Mouse (Mus musculus): ENCODE data around the gene Sap30l.
"Not testable (repeated sequence)": the region's sequence is repeated elsewhere in the genome, so short reads cannot be mapped to it uniquely, and the experiment has no call there.

The Sap30l gene

DNA sequence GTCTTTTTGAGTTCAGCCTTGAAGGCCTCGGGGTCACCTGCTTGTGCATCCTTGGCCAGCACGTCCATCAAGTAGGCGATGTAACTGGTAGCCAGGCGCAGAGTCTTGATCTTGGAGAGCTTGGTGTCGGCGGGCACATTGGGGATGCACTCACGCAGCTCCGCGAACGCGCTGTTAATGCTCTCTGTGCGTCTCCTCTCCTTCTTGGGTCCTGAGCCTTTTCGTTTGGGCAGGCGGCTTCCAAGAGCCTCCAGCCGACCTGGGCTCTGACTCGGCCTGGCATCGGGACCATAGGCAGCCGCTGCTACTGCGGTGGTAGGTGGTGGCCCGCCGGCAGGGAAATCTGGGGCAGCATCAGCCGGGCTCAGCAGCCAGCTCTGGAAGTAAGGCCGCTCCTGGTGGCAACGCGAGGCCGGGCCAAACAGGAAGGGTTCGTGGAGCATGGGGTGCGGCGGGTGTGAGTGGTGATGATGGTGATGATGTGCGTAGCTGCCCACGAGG is 29.9 kb downstream of the Sap30l start:
- DNase-seq (ENCODE audit: low spot score in 2 of 2), result no peak

DNA sequence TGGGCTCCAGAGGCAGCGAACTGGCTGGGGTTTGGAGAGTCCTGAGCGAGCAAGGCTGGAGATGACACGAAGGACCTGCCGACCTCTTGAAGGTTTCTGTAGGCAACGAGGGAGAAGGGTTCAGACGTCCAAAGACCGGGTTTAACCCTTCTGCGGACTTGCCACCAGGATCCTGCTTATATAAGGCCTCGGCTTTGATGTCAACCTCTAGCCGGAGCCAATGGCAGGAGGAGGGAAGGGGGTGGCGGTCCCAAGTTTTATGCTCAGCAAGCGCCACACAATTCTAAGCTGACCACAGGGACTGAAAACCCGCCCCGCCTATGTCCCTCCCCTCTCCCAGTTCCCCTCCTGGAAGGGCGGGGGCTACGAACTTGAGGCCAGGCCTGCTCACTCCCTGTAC is 30.4 kb downstream of the Sap30l start:
- no peak for DNase-seq (ENCODE audit: low spot score in 2 of 2)

DNA sequence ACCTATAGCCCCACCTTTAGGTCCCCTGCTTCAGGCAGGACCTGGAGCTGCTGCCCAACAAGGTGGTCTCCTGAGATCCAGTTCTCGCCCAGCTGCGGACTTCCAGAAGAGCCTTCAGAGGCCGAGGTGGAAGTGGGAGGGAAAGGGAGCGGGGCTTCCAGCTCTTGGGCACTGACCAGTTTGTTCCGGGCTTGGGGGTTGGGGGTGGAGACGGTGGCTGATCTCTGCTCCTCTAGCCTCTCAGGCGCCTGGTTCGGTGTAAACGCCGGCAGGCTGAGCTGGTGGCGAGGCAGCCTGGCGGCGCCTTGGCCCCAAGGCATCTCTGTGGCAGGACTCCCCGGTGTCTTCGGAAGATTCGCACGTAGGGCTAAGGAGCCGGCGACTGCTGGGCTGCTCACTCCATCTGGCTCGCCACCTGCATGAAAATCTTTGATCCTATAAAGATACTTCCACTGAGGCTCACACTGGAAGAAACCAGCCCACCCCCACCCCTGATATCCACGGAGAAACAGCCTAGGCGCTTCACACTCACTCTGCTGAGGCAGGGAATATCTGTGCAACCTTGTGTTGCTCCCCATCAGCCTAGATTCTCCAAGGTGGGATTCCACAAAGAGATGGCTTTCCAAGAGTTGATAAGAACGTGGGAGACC is 31.2 kb downstream of the Sap30l start, which contains the start of gene Hand1:
TSS of gene Hand1 (minus strand) at position 267 of the 650 bp plus-strand sequence.
- DNase-seq (ENCODE audit: low spot score in 2 of 2), result no peak

GRCm38 (mm10) chr11:57833296-57833977 is 32.0 kb downstream of the Sap30l start:
- no peak for DNase-seq (ENCODE audit: low spot score in 2 of 2)

GRCm38 (mm10) chr11:57834031-57834430 is 32.6 kb downstream of the Sap30l start:
- DNase-seq (ENCODE audit: low spot score in 2 of 2), result no peak

- no peak for DNase-seq (ENCODE audit: low spot score in 2 of 2)
These were observed 33.9 kb downstream of the Sap30l start for GRCm38 (mm10) chr11:57835331-57835730.

DNA sequence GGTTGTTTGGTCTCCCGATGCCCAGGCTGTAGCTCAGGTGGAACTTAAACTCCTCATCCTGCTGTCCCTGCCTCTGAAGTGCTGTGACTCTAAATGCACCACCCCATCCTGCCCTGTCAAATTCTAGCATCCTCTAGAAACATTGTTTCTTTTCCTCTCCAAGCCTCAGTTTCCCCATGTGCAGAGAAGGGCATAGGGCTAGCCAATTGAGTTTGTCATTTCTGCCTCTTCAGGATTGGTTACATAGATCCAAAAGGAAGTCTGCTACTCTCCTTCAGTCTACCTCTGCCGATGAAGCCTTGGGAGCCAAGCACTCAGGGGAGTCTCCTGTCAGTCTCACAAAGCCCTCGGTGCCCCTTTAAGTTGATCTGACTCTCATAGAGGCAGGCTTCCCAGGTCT is 34.5 kb downstream of the Sap30l start:
- no peak for DNase-seq (ENCODE audit: low spot score in 2 of 2)

DNA sequence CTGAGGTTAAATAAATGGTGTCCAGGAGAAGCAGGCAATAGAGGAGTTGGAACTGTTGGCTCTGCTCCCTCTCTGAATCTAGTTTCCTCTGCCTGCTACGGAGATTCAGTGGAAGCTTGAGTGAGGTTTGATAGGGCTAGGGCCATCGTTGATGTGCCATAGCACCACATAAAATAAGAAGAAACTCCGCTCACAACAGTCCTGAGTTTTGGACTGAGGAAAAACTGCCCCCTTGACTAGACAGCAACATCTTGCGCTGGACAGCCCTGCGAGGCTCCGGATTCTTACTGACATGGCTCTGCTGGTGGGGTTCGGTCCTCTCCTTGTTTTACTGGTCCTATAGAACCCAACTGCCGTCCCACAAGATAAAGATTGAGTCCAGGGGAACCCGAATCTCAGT is 35.0 kb downstream of the Sap30l start:
- DNase-seq (ENCODE audit: low spot score in 2 of 2), result no peak

DNA sequence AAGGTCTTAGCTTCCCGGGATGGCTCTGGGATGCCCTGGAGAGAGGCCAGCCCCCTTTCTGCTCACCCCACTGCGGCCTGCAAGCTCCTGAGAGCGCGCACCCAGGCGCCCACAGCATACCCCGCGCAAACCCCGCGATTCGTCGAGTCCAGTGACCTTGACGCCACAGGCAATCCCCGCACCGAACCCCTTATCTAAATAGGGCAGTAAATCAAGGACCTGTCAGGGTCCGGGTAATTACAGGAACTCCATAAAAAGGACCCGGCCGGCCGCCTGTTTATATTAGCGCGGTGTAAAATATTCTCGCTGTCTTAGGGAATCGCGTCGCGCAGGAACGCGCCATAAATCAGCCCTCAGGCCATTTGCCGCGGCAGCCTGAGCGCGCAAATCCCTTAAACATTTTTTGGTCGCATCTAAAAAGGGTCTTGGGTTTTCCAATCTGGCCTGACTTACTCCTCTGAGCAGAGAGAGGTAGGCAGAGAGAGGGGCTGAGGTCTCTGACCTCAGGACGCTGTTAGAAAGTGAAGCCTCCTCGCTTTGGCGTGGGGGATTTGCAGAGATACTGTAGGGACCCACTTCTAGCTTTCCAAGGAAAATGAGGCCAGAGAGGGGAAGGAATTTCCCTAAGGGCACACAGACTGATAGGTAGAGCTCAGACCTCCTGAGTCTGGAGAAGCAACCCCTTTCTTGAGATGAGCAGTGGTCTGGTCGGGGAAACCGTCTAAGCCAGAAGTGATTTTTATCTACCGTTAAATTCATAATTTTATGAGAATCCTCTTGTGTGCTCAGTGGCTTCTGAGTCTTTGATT is 35.6 kb downstream of the Sap30l start:
- DNase-seq (ENCODE audit: low spot score in 2 of 2), result no peak

GRCm38 (mm10) chr11:57837861-57838680 is 36.6 kb downstream of the Sap30l start:
- DNase-seq (ENCODE audit: low spot score in 2 of 2), result no peak

DNA sequence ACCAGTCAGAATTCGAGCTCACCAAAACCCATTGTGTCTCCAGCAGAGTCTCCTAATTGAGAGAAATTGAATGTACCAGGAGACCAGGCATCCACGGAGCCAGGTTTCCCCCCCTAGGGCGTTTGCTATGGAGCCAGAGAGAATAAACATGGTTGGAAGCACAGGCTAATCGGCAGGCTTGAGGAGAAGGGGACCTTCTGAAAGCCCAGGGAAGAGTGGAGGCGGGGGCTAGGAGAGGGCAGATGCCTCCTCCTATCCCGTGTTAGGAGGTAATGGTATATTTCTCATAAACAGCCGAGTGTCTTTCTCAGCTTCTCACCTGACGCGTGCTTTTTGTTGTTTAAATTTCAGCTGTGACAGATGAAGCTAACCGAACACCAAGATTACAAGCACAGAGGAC is 39.5 kb downstream of the Sap30l start:
- no peak for DNase-seq (ENCODE audit: low spot score in 2 of 2)

GRCm38 (mm10) chr11:57841391-57841790 is 40.0 kb downstream of the Sap30l start:
- DNase-seq (ENCODE audit: low spot score in 2 of 2), result no peak

DNA sequence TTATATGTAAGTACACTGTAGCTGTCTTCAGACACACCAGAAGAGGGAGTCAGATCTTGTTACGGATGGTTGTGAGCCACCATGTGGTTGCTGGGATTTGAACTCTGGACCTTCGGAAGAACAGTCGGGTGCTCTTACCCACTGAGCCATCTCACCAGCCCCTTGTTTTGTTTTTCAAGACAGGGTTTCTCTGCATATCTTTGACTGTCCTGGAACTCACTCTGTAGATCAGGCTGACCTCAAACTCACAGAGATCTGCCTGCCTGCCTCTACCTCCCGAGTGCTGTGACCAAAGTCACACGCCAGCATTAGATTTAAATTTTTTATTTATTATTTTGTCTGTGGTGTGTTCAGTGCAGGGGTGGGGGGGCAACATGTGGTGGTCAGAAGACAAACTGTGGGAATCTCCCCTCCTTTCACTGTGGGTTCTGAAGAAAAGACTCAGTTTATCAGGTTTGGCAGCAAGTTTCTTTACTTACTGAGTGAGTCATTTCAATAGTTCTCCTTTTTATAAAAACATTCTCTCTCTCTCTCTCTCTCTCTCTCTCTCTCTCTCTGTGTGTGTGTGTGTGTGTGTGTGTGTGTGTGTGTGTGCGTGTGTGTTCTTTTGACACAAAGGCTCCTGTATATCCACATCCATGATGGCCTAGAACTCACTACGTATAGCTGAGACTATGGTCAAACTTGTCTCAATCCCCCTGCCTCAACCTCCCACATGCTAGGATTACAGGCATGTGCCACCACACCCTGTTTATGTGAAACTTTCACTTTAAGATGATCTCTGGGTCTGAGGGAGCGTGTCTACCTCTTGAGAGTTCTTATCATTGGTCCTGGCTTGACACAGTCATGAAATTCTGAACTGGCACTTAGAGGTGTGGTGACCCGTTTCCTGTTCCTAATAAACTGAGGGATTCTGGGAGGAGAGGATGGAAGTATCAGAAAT is 45.3 kb downstream of the Sap30l start:
- DNase-seq (ENCODE audit: low spot score in 2 of 2), result not testable (repeated sequence)

DNA sequence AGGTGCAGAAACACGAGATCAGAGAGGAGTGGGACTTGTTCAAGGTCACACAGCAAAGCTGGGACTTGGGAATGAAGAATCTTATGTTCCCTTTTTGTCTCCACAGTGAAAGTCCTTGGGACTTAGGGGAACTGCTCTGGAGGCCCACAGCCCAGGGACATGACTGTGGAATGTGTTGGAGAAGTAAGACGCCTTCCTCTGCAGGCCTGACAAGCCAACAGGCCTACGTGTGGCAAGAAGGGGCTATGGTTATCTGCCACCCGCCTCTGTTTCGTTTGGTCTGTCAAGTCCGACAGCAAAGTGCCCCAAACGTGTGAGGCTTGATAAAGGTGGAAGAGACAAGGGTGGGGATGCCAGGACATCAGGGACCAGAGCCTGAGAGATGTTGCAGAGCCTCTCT is 46.0 kb downstream of the Sap30l start:
- DNase-seq (ENCODE audit: low spot score in 2 of 2), result no peak

- DNase-seq (ENCODE audit: low spot score in 2 of 2), result no peak
These were observed 48.9 kb downstream of the Sap30l start for GRCm38 (mm10) chr11:57850298-57850697.

GRCm38 (mm10) chr11:57850931-57851330 is 49.5 kb downstream of the Sap30l start:
- DNase-seq (ENCODE audit: low spot score in 2 of 2), result no peak

- no peak for DNase-seq (ENCODE audit: low spot score in 2 of 2)
These were observed 52.1 kb downstream of the Sap30l start for GRCm38 (mm10) chr11:57853571-57853970.

- no peak for DNase-seq (ENCODE audit: low spot score in 2 of 2)
These were observed 56.3 kb downstream of the Sap30l start for GRCm38 (mm10) chr11:57857709-57858108.
